Mouse (Mus musculus) left cerebral cortex, postnatal 36 days (tissue): ENCODE measurements at regions not wholly inside any gene's neighbourhood (a gene's known extent, or its start where the extent isn't known, plus 50 kb on each side); places are given as distances from the start of the nearest gene placed in this dataset.

ENCODE experiments used
- DNase-seq, 2 experiments: peaks; one replicate each; pipeline ENCODE4 v3.0.0; 2021 to 2022; ENCODE audit warnings: low spot score in 2 of 2, mixed read lengths in 1 of 2
- intact Hi-C: fragments of 180-260 bp; cut with DNase I; formaldehyde crosslinking; loops from one replicate; pipeline ENCODE4 v1.15.1; 2025

GRCm38 (mm10) chr1:194107271-194107938, 510.6 kb upstream of the Plxna2 start:
- intact Hi-C loops = no loop called here
- DNase-seq = no peak

DNA sequence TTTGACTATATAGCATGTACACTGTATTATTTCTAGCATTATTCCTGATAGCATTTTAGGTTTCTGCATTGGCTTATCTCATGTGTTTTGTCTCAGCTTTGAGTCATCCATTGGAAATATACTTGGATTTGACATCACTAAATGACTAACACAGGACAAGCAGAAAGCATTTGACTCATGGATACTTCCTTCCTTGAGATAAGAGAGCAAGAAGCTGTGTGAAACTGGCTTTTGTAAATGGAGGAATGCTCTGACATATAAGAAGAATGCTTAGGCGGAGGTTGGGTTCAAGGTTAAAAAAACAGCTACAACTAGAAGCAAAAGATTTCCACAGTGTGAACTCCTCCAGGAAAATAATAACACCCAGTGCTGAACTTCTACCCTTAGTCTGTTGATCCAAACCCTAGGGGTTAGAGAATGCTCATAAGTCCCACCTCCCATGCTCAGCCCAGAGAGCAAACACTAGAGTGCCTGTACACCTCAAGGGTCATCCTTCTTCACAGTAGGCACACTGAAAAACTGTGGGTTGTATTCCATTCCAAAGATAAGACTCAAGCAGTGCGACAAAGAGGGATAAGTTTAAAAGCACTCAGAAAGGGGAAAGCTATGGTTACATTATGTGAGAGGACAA, 528.0 kb upstream of the Plxna2 start:
- intact Hi-C loops = no loop called here
- DNase-seq = no peak

- DNase-seq = no peak
- intact Hi-C loops = no loop called here
Observed at GRCm38 (mm10) chr1:194058512-194058911, 559.5 kb upstream of the Plxna2 start.

- intact Hi-C loops = no loop called here
- no peak for DNase-seq
Observed at GRCm38 (mm10) chr1:194056544-194056943, 561.5 kb upstream of the Plxna2 start.

GRCm38 (mm10) chr1:194049746-194050351, 568.2 kb upstream of the Plxna2 start:
- peak; percentile 49 to 57 for DNase-seq

GRCm38 (mm10) chr1:194041393-194042352, 576.3 kb upstream of the Plxna2 start:
- intact Hi-C loops = no loop called here
- DNase-seq = no peak

More at GRCm38 (mm10) chr1:194049746-194050351, 568.2 kb upstream of the Plxna2 start:
- intact Hi-C loops = no loop called here

GRCm38 (mm10) chr1:194038711-194039110, 579.3 kb upstream of the Plxna2 start:
- intact Hi-C loops = no loop called here
- no peak for DNase-seq

- intact Hi-C loops = no loop called here
- no peak for DNase-seq
Observed at GRCm38 (mm10) chr1:194034199-194034883, 583.7 kb upstream of the Plxna2 start.

- intact Hi-C loops = no loop called here
- no peak for DNase-seq
Observed at GRCm38 (mm10) chr1:194032603-194033002, 585.4 kb upstream of the Plxna2 start.

DNA sequence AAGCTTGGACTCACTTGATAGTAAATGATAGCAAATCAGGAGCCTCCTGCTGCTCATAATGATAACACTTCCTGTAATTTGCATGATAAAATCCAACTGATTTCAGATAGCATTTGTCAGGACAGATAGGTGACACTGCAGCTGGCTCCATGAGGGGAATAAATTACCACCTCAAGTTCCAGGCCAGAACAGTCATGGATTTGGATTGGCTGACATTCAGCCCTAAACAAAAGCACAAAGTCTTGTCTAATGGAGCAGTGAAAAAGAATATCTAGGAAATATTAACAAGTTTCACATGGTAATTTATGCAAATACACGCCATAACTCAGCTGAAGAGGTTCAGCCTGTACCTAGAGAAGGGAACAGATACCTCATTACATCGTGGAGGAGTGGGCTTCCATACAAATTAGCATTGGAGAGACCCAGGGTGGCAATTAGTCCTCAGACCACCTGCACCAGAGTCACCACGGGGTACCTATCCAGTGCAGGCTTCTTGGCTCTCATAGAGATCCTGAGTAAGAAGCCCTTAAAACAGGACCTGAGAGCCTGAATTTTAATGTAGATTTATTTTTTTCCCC, 587.3 kb upstream of the Plxna2 start:
- no peak for DNase-seq
- intact Hi-C loops = no loop called here

GRCm38 (mm10) chr1:194026958-194027692, 590.9 kb upstream of the Plxna2 start:
- DNase-seq = no peak
- intact Hi-C loops = no loop called here

DNA sequence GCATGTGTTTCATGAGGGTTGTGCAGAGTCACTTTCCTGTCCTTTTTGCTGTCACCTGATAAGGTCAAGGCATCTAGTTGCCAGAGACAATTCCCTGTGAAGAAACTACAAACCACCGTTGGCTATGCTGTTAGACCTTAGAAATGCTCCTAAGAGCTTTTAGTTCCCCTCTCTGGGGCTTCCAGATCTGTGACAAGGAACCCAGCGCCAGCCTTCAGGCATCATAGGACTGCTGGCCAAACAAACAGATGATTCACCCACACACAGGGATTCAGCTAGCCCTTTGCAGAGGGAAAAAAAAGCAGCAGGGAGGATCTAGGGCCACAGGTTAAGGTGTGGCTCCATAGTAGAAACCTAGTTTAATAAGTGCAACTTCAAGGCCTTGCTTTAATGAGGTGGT, 591.8 kb upstream of the Plxna2 start:
- intact Hi-C loops = no loop called here
- DNase-seq = no peak

DNA sequence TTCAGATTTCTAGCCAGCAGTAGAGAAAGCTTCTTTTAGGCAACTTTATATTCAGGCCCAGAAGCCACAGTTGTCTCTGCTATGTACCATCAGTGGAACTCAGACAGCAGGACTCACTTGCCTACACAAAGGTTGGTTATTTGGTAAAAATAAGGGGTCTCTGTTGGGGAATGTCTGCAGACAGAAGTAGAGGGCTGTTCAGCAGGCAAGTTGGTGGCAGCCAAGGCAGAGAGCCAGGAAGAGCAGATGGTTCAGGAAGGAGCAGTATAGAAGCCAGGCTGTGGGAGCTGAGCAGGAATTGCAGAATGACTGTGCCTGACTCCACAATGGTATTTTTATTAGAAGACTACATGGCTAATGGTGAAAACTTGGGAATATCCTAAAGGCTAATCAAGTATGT, 598.7 kb upstream of the Plxna2 start:
- DNase-seq = peak; percentile 35 to 43
- intact Hi-C loops = no loop called here

DNA sequence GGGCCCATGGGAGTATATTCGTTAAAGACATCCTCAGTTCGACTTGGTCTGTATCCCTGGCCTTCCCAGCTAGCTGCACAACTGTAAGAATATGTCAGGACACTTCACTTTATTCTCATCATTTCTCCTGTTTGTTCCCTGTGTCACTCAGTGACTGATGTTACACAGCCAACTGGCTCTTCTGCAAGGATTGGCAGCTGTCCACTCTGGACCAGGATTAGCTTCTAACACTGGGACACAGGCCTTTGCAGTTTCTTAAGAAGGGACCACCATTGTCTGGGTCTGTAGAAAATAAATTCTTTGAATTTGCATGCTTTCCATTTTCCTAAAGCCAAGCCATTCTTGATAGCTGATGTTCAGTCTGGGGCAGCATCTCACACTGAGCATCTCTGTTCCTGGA, 622.1 kb upstream of the Camk1g start:
- intact Hi-C loops = no loop called here
- no peak for DNase-seq

- no peak for DNase-seq
- intact Hi-C loops = no loop called here
Observed at GRCm38 (mm10) chr1:193989956-193990675, 620.0 kb upstream of the Camk1g start.

GRCm38 (mm10) chr1:193988970-193989904, 619.1 kb upstream of the Camk1g start:
- intact Hi-C loops = no loop called here
- DNase-seq = no peak

DNA sequence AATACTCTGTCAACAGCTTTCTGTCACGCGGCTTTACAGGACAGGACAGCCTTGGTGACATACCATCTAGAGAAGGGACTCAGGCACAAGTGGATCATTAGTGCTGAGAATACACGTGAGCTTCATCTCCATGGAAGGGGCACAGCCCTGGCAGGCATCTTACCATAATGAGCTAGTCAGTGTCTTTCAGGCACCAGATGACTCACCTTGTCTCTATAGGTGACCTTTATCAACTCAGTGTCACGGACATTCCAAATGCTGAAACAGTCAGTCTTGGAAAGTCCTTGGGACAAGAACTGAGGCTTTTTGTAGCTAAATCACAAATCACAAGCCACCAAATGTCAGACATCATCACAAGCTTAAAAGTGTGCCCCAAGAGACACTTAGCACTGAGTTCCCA, 610.5 kb upstream of the Camk1g start:
- intact Hi-C loops = no loop called here
- no peak for DNase-seq
